ENCODE assay signal across 8 mouse cellular contexts in genomic region chr17:4993840-4994503, GRCm38 (mm10). TPM values are rescaled to one million over a fixed set of nuclear protein-coding genes. Genes with fewer than 3 reads are reported as not detected.
A peak's percentile ranks its signal among the peaks of the same experiment; 100 is the strongest.
DNase-seq lines count a peak whose midpoint lies in the region; ATAC-seq lines count a peak whose summit lies in the region.

Arid1b (plus strand) TSS chr17:4994332.

- WGBS in hindbrain, embryonic 14.5 days, result under 1% methylated on average over 51 of the region's 58 CpGs

- H3K4me3 ChIP-seq in hindbrain, embryonic 14.5 days (replicated peaks; ENCODE audit: low read length), result peak within 1 kb of the TSS; percentile 99

- peak; percentile 82 for DNase-seq in T-cell, adult 2 months (ENCODE audit: low spot score)
- peak; percentile 78 to 87 for DNase-seq in cerebellum, postnatal 36 days
- peak; percentile 80 for DNase-seq in gastrocnemius, adult 18-20 months (ENCODE audit: low spot score)
- DNase-seq in hindbrain, embryonic 14.5 days (ENCODE audit: low spot score), result peak; percentile 81
- peak; percentile 51 to 67 for DNase-seq in left cerebral cortex, adult 8-10 months (ENCODE audit: low spot score in 2 of 2)
- DNase-seq in right cerebral cortex, adult 18-20 months, result peak; percentile 77
- DNase-seq in urinary bladder, postnatal 10 days (ENCODE audit: low spot score), result peak; percentile 41

- peak within 1 kb of the TSS; percentile 100 for H3K9ac ChIP-seq in hindbrain, embryonic 14.5 days

- H3K4me1 ChIP-seq in hindbrain, embryonic 14.5 days (replicated peaks; ENCODE audit: control insufficient read depth, insufficient read depth, low read length), result peaks cover 33% of the 10 kb centered on the region

- no peaks in the 10 kb centered on the region for H3K27me3 ChIP-seq in hindbrain, embryonic 14.5 days (ENCODE audit: control insufficient read depth, insufficient read depth, low read length)

- no peaks in the 10 kb centered on the region for H3K36me3 ChIP-seq in hindbrain, embryonic 14.5 days (replicated peaks; ENCODE audit: control insufficient read depth, insufficient read depth)

- ATAC-seq in hindbrain, embryonic 14.5 days (ENCODE audit: low FRiP score), result peak; percentile 76
- peak; percentile 69 for ATAC-seq in megakaryocyte, adult 5-6 weeks (ENCODE audit: poor library complexity, severe bottlenecking)

- H3K9me3 ChIP-seq in hindbrain, embryonic 14.5 days (ENCODE audit: control insufficient read depth, low read length), result no peaks in the 10 kb centered on the region

- peak within 1 kb of the TSS; percentile 100 for H3K27ac ChIP-seq in hindbrain, embryonic 14.5 days

- peak within 1 kb of the TSS; percentile 61 for H3K4me2 ChIP-seq in hindbrain, embryonic 14.5 days (replicated peaks)

RNA-seq across cellular contexts. Expression of gene Arid1b, which starts in this region (rescaled TPM):
- 10 to 100 TPM; 35.4 to 37.0 TPM for total RNA-seq in gastrocnemius, adult 18-20 months (2021)
- 18.8 and 20.5 TPM in 2 replicates for polyA plus RNA-seq in hindbrain, embryonic 14.5 days (2014; fragmentation: Nextera tagmentation; extraction: Ambion mirVana)
- total RNA-seq in left cerebral cortex, adult 8-10 months (2022), result 10 to 100 TPM; 70.1 to 83.9 (median 72.5) TPM
- 23.0 and 28.1 TPM in 2 replicates for total RNA-seq in megakaryocyte, adult 5-6 weeks (2015)
- total RNA-seq in megakaryocyte, adult 5-6 weeks (2017), result 15.2 and 19.0 TPM in 2 replicates

Comparison
In these comparisons a context has a peak if more than half of its experiments do, and no peak if none do; other contexts are left out.
1. Peak in every context shown above with its lines: DNase-seq, ATAC-seq, H3K4me3 ChIP-seq and H3K27ac ChIP-seq.